ENCODE assay signal across 23 mouse cellular contexts in genomic region chr2:158742431-158742830, GRCm38 (mm10). TPM values are rescaled to one million over a fixed set of nuclear protein-coding genes. Genes with fewer than 3 reads are reported as not detected.
DNase-seq lines count a peak whose midpoint lies in the region; ATAC-seq and TF ChIP-seq lines count a peak whose summit lies in the region.
"Had no signal": no experiment of that assay in that cellular context is flagged by ENCODE, and none has a peak within 500 bp of the region (broad histone marks: within the 10 kb centered on the region; RNA-seq: fewer than 3 reads in every experiment).

No protein-coding gene starts in this region.

- no peak for TF ChIP-seq POLR2A in testis, adult 2 months (IDR thresholded peaks at IDR 0.05; ENCODE audit: control insufficient read depth, low read depth, low read length)

- H3K36me3 ChIP-seq in liver, embryonic 14.5 days (replicated peaks; ENCODE audit: control insufficient read depth, insufficient read depth, low read depth), result no peaks in the 10 kb centered on the region
- H3K36me3 ChIP-seq in liver, embryonic 12.5 days, result no peaks in the 10 kb centered on the region
- H3K36me3 ChIP-seq in testis, adult 2 months (ENCODE audit: control insufficient read depth, insufficient read depth, low read length), result no peaks in the 10 kb centered on the region

- H3K4me1 ChIP-seq in liver, embryonic 14.5 days (replicated peaks; ENCODE audit: control insufficient read depth in 2 of 2, insufficient read depth in 2 of 2, low read length in 1 of 2), result no peaks in the 10 kb centered on the region
- H3K4me1 ChIP-seq in liver, embryonic 12.5 days, result no peaks in the 10 kb centered on the region
- no peaks in the 10 kb centered on the region; the same call in 1 of the 2 replicates for H3K4me1 ChIP-seq in testis, adult 2 months (ENCODE audit: control insufficient read depth, insufficient read depth, low read length)

- H3K4me3 ChIP-seq in gastrocnemius, adult 2 months, result no peak overlapping the region
- H3K4me3 ChIP-seq in liver, embryonic 14.5 days (ENCODE audit: insufficient read depth in 1 of 2, low read depth in 2 of 2, low read length in 2 of 2), result no peak overlapping the region
- H3K4me3 ChIP-seq in liver, embryonic 12.5 days, result no peak overlapping the region
- no peak overlapping the region for H3K4me3 ChIP-seq in testis, adult 2 months (ENCODE audit: control insufficient read depth, low read depth, low read length)
- H3K4me3 ChIP-seq: megakaryocyte, embryonic 14.5 days had no signal

- WGBS in liver, embryonic 14.5 days (ENCODE audit: insufficient replicate concordance), result 65% methylated on average over 5 of the region's 5 CpGs
- WGBS in liver, embryonic 12.5 days (ENCODE audit: insufficient replicate concordance), result 56% methylated on average over 5 of the region's 5 CpGs

- intact Hi-C loops in gastrocnemius, adult 2 months (cut with DNase I), result loop anchor here (10.0 kb wide), 1 partner anchor 88 kb away; no protein-coding TSS in a partner anchor

- no peak for ATAC-seq in liver, embryonic 14.5 days (ENCODE audit: insufficient read depth)
- ATAC-seq in liver, embryonic 12.5 days, result no peak
- ATAC-seq: activated CD4-positive, CD25-positive, alpha-beta regulatory T cell, adult 4 months; Patski had no signal

- H3K27me3 ChIP-seq in liver, embryonic 14.5 days (ENCODE audit: control insufficient read depth, insufficient read depth, low read length), result no peaks in the 10 kb centered on the region
- H3K27me3 ChIP-seq in liver, embryonic 12.5 days (replicated peaks), result no peaks in the 10 kb centered on the region
- no peaks in the 10 kb centered on the region for H3K27me3 ChIP-seq in testis, adult 2 months (ENCODE audit: control insufficient read depth, insufficient read depth, low read length)

- TF ChIP-seq EP300 in liver, embryonic 14.5 days (IDR thresholded peaks at IDR 0.05; ENCODE audit: low read depth), result no peak

- H3K4me2 ChIP-seq in liver, embryonic 14.5 days (ENCODE audit: low read depth), result no peak overlapping the region
- H3K4me2 ChIP-seq in liver, embryonic 12.5 days, result no peak overlapping the region
- H3K4me2 ChIP-seq: hindbrain, embryonic 14.5 days had no signal

- no peak overlapping the region for H3K27ac ChIP-seq in gastrocnemius, adult 2 months
- no peak overlapping the region for H3K27ac ChIP-seq in liver, embryonic 14.5 days
- H3K27ac ChIP-seq in liver, embryonic 12.5 days, result no peak overlapping the region
- H3K27ac ChIP-seq in testis, adult 2 months (ENCODE audit: control insufficient read depth, insufficient read depth, low read depth, low read length), result no peak overlapping the region
- H3K27ac ChIP-seq: hindbrain, embryonic 14.5 days had no signal

- H3K9me3 ChIP-seq in liver, embryonic 14.5 days (ENCODE audit: control insufficient read depth, low read length), result no peaks in the 10 kb centered on the region
- H3K9me3 ChIP-seq in liver, embryonic 12.5 days (replicated peaks), result no peaks in the 10 kb centered on the region

- DNase-seq in gastrocnemius, adult 2 months, result no peak
- DNase-seq in gastrocnemius, postnatal 10 days, result no peak
- DNase-seq in liver, embryonic 14.5 days (ENCODE audit: low read depth in 3 of 3, low spot score in 3 of 3), result no peak
- DNase-seq in testis, postnatal 14 days (ENCODE audit: low spot score), result no peak
- no peak for DNase-seq in frontal cortex, postnatal 10 days (ENCODE audit: low spot score in 2 of 2)
- DNase-seq in natural killer cell, adult 2 months (ENCODE audit: low spot score in 2 of 2), result no peak
- DNase-seq: adrenal gland, postnatal 10 days; cerebellum, adult 11 months; cerebellum, postnatal 14 days; embryo, embryonic 11 days; heart, adult 11 months; heart, postnatal 36 days; kidney, adult 18-20 months; kidney, postnatal 10 days; left cerebral cortex, postnatal 4 days; retina, postnatal 1 day; thymus, postnatal 36 days had no signal

- TF ChIP-seq CTCF in gastrocnemius, adult 2 months (IDR thresholded peaks at IDR 0.05), result peak; percentile 7; the same call in 1 of the 2 replicates
- peak; percentile 40 for TF ChIP-seq CTCF in liver, embryonic 14.5 days (IDR thresholded peaks at IDR 0.05; ENCODE audit: low read depth)
- peak; percentile 77; the same call in 1 of the 2 replicates for TF ChIP-seq CTCF in testis, adult 2 months (IDR thresholded peaks at IDR 0.05; ENCODE audit: control insufficient read depth, insufficient read depth, insufficient replicate concordance, low read depth, low read length)

- no peak overlapping the region for H3K9ac ChIP-seq in liver, embryonic 14.5 days (replicated peaks)
- no peak overlapping the region for H3K9ac ChIP-seq in liver, embryonic 12.5 days
- H3K9ac ChIP-seq: hindbrain, embryonic 14.5 days had no signal

RNA-seq across cellular contexts. Expression of gene Fam83d, which starts 25.5 kb away (rescaled TPM):
- 1 to 10 TPM in 1 of 2 experiments, under 1 TPM in 1; 0.95 to 1.4 TPM for total RNA-seq in gastrocnemius, adult 2 months (2021)
- 10 to 100 TPM in 1 of 2 experiments, 1 to 10 TPM in 1; 8.6 to 10.4 TPM for total RNA-seq in gastrocnemius, postnatal 10 days (2021)
- polyA plus RNA-seq in liver, embryonic 14.5 days (2012; rRNA removed), result 11.6 and 12.4 TPM in 2 replicates
- 11.2 and 13.7 TPM in 2 replicates for polyA plus RNA-seq in liver, embryonic 14.5 days (2014; fragmentation: Nextera tagmentation; extraction: Ambion mirVana)
- 20.7 and 21.7 TPM in 2 replicates for polyA plus RNA-seq in liver, embryonic 12.5 days (2016; fragmentation: Nextera tagmentation; extraction: Ambion mirVana)
- polyA plus RNA-seq in testis, adult 2 months (2012; rRNA removed), result 7.8 and 8.8 TPM in 2 replicates

RNA-seq across cellular contexts. Expression of gene Dhx35, which starts 52.2 kb away (rescaled TPM):
- 10 to 100 TPM; 10.4 to 11.4 TPM for total RNA-seq in gastrocnemius, adult 2 months (2021)
- total RNA-seq in gastrocnemius, postnatal 10 days (2021), result 10 to 100 TPM in 1 of 2 experiments, 1 to 10 TPM in 1; 8.2 to 12.9 TPM
- 4.4 and 4.6 TPM in 2 replicates for polyA plus RNA-seq in liver, embryonic 14.5 days (2012; rRNA removed)
- polyA plus RNA-seq in liver, embryonic 14.5 days (2014; fragmentation: Nextera tagmentation; extraction: Ambion mirVana), result 3.2 and 3.9 TPM in 2 replicates
- polyA plus RNA-seq in liver, embryonic 12.5 days (2016; fragmentation: Nextera tagmentation; extraction: Ambion mirVana), result 5.6 and 7.1 TPM in 2 replicates
- 18.1 and 18.9 TPM in 2 replicates for polyA plus RNA-seq in testis, adult 2 months (2012; rRNA removed)

Comparison
In these comparisons a context has a peak if more than half of its experiments do, and no peak if none do; other contexts are left out.
1. CTCF ChIP-seq: peak in every context shown above with its lines; median percentile 77 in testis, adult 2 months; 40 in liver, embryonic 14.5 days; 7 in gastrocnemius, adult 2 months.